Mouse (Mus musculus) myocyte (in vitro differentiated cells): ENCODE measurements around the gene Thbs2. TPM values are rescaled to one million over a fixed set of nuclear protein-coding genes. Genes with fewer than 3 reads are reported as not detected.

Experiments
- H3K27me3 ChIP-seq: one replicate; pipeline ENCODE4 v1.6.1; 2011; ENCODE audit not compliant: control insufficient read depth, insufficient read depth, insufficient read length
- H3K36me3 ChIP-seq: one replicate; pipeline ENCODE4 v1.6.1; 2011; ENCODE audit not compliant: control insufficient read depth, insufficient read depth
- H3K4me2 ChIP-seq: one replicate; pipeline ENCODE4 v1.6.1; 2011; ENCODE audit warnings: low read depth, control low read depth
- H3K4me3 ChIP-seq: one replicate; pipeline ENCODE4 v1.5.1; 2011; ENCODE audit warnings: mild to moderate bottlenecking, control low read depth, moderate library complexity
- H3K79me2 ChIP-seq: one replicate; pipeline ENCODE4 v1.6.1; 2011; ENCODE audit not compliant: control insufficient read depth, insufficient read depth
- H3ac ChIP-seq: one replicate; pipeline ENCODE4 v1.6.1; 2011; ENCODE audit not compliant: control insufficient read depth, insufficient read length
- CEBPB ChIP-seq: IDR thresholded peaks from 2 replicates; pipeline ENCODE4 v1.6.1; 2011; ENCODE audit warnings: mild to moderate bottlenecking, moderate library complexity; ENCODE audit not compliant: poor library complexity, insufficient read depth, severe bottlenecking
- E2F4 ChIP-seq: IDR thresholded peaks from one replicate; pipeline ENCODE4 v1.6.1; 2011; ENCODE audit warnings: mild to moderate bottlenecking, control low read depth, moderate library complexity; ENCODE audit not compliant: insufficient read depth
- MAX ChIP-seq: IDR thresholded peaks from one replicate; pipeline ENCODE4 v1.6.1; 2011; ENCODE audit warnings: low read depth, mild to moderate bottlenecking, control low read depth
- MYOD1 ChIP-seq, 3 experiments: IDR thresholded peaks; one replicate each; pipeline ENCODE4 v1.6.1; 2011; ENCODE audit warnings: control low read depth in 2 of 3, low read depth in 2 of 3, mild to moderate bottlenecking in 2 of 3, moderate library complexity in 1 of 3; ENCODE audit not compliant: insufficient read length in 2 of 3, control insufficient read depth in 1 of 3
- MYOG ChIP-seq, 3 experiments: IDR thresholded peaks; one replicate each; pipeline ENCODE4 v1.6.1; 2011; ENCODE audit warnings: control low read depth in 2 of 3, low read depth in 2 of 3, mild to moderate bottlenecking in 2 of 3; ENCODE audit not compliant: insufficient read length in 2 of 3, control insufficient read depth in 1 of 3, insufficient read depth in 1 of 3
- POLR2A ChIP-seq: IDR thresholded peaks from one replicate; pipeline ENCODE4 v1.6.1; 2011; ENCODE audit warnings: low read depth, mild to moderate bottlenecking, control low read depth, moderate library complexity; ENCODE audit not compliant: insufficient read length
- POLR2AphosphoS2 ChIP-seq: IDR thresholded peaks from one replicate; pipeline ENCODE4 v1.6.1; 2011; ENCODE audit warnings: low read depth, control low read depth; ENCODE audit not compliant: insufficient read length
- REST ChIP-seq: IDR thresholded peaks from one replicate; pipeline ENCODE4 v1.6.1; 2011; ENCODE audit warnings: mild to moderate bottlenecking, control low read depth, moderate library complexity; ENCODE audit not compliant: insufficient read depth, insufficient read length
- SRF ChIP-seq: IDR thresholded peaks from one replicate; pipeline ENCODE4 v1.6.1; 2011; ENCODE audit warnings: low read depth; ENCODE audit not compliant: control insufficient read depth, insufficient read length
- TCF12 ChIP-seq: IDR thresholded peaks from one replicate; pipeline ENCODE4 v1.6.1; 2011; ENCODE audit warnings: mild to moderate bottlenecking, control low read depth; ENCODE audit not compliant: poor library complexity, insufficient read depth, severe bottlenecking
- TCF3 ChIP-seq: IDR thresholded peaks from one replicate; pipeline ENCODE4 v1.6.1; 2011; ENCODE audit warnings: low read depth, control low read depth; ENCODE audit not compliant: insufficient read length
- USF1 ChIP-seq: IDR thresholded peaks from one replicate; pipeline ENCODE4 v1.6.1; 2011; ENCODE audit warnings: low read depth, mild to moderate bottlenecking, control low read depth, moderate library complexity
- polyA plus RNA-seq: library from polyadenylated mRNA; unstranded; fragments of >200 nt; fragmentation: generic; extraction: Trizol; gene quantifications from one replicate; pipeline ENCODE4 v1.2.1, GENCODE M21; 2012; ENCODE audit warnings: missing spikeins

The Thbs2 gene
- polyA plus RNA-seq, 1 experiment, result 15.7 TPM

GRCm38 (mm10) chr17:14718801-14719200 lies 24.8 kb upstream of the Thbs2 start:
- TF ChIP-seq MYOD1 (IDR thresholded peaks at IDR 0.05; ENCODE audit: control insufficient read depth in 1 of 3, insufficient read length in 2 of 3, low read depth in 2 of 3) (no peak), CEBPB (peak; percentile 100), TCF12 (peak; percentile 36)
- Histone ChIP-seq H3K79me2 (no peaks in the 10 kb centered on the region), H3ac (no peak overlapping the region), H3K4me2 (peak overlapping the region; percentile 51), H3K27me3 (no peaks in the 10 kb centered on the region), H3K36me3 (no peaks in the 10 kb centered on the region), H3K4me3 (no peak overlapping the region)

DNA sequence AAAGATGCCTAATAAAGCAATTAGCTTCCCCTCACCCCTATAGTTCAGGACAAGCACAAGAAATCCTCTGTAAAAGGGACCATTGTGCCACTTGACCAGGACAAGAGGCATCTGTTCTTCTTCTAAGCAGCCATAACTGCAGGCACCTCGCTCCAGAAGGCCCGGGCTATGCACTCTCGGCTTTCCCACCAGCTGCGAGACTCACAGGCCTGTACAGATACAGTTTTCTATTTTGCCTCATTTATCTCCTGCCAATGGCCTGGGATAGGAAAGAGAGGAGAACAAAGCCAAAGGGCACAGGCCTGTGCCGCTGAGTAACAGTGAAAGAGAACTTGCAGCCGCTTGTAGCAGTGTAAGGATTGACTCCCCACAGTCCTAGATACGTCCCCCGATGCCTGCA lies 20.7 kb upstream of the Thbs2 start:
- Histone ChIP-seq H3K36me3 (no peaks in the 10 kb centered on the region), H3K27me3 (no peaks in the 10 kb centered on the region), H3K4me2 (no peak overlapping the region), H3K79me2 (no peaks in the 10 kb centered on the region), H3K4me3 (no peak overlapping the region), H3ac (no peak overlapping the region)
- TF ChIP-seq E2F4 (no peak), MYOD1 (IDR thresholded peaks at IDR 0.05; ENCODE audit: control insufficient read depth in 1 of 3, insufficient read length in 2 of 3, low read depth in 2 of 3) (no peak), TCF3 (no peak), SRF (no peak), USF1 (no peak), POLR2A (no peak), CEBPB (no peak), TCF12 (no peak), POLR2AphosphoS2 (no peak), MAX (no peak), MYOG (IDR thresholded peaks at IDR 0.05; ENCODE audit: control insufficient read depth in 1 of 3, insufficient read depth in 1 of 3, insufficient read length in 2 of 3, low read depth in 2 of 3) (no peak), REST (no peak)

- Histone ChIP-seq H3K36me3 (no peaks in the 10 kb centered on the region), H3ac (no peak overlapping the region), H3K27me3 (no peaks in the 10 kb centered on the region), H3K79me2 (no peaks in the 10 kb centered on the region), H3K4me3 (no peak overlapping the region), H3K4me2 (no peak overlapping the region)
- TF ChIP-seq TCF3, result no peak
- no peak for TF ChIP-seq TCF12
- TF ChIP-seq REST, result no peak
- no peak for TF ChIP-seq USF1
- TF ChIP-seq SRF, result no peak
- TF ChIP-seq E2F4, result no peak
- no peak for TF ChIP-seq MYOG (IDR thresholded peaks at IDR 0.05; ENCODE audit: control insufficient read depth in 1 of 3, insufficient read depth in 1 of 3, insufficient read length in 2 of 3, low read depth in 2 of 3)
- no peak for TF ChIP-seq POLR2A
- no peak for TF ChIP-seq MYOD1 (IDR thresholded peaks at IDR 0.05; ENCODE audit: control insufficient read depth in 1 of 3, insufficient read length in 2 of 3, low read depth in 2 of 3)
- no peak for TF ChIP-seq POLR2AphosphoS2
- no peak for TF ChIP-seq CEBPB
- TF ChIP-seq MAX, result no peak
These were observed 20.3 kb upstream of the Thbs2 start for GRCm38 (mm10) chr17:14714374-14714773.

DNA sequence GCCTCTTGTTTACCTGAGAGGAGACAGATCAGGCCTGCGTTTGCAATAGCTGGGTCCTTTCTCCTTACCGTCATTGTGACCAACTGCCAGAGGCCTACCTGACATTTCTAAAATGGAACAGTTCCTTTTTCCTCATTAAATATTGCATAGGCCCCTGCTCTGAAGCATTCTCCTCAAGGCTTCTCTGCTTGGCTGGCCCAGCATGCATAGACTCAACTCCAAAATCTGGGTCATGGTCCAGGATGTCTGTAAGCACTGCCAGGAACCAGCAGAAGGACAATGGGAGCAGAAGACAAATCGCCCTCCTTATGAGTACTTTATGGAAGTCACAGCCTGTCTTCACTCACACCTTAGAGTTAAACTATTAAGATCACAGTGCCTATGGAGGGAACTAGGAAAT lies 17.7 kb upstream of the Thbs2 start:
- H3K4me2 ChIP-seq, result no peak overlapping the region
- no peak overlapping the region for H3K4me3 ChIP-seq
- TF ChIP-seq POLR2A, result no peak
- no peak for TF ChIP-seq REST
- TF ChIP-seq MYOG (IDR thresholded peaks at IDR 0.05; ENCODE audit: control insufficient read depth in 1 of 3, insufficient read depth in 1 of 3, insufficient read length in 2 of 3, low read depth in 2 of 3), result no peak
- H3ac ChIP-seq, result no peak overlapping the region
- H3K79me2 ChIP-seq, result no peaks in the 10 kb centered on the region
- H3K36me3 ChIP-seq, result no peaks in the 10 kb centered on the region
- H3K27me3 ChIP-seq, result no peaks in the 10 kb centered on the region

- Histone ChIP-seq H3K36me3 (no peaks in the 10 kb centered on the region), H3K4me2 (no peak overlapping the region), H3K79me2 (no peaks in the 10 kb centered on the region), H3K27me3 (no peaks in the 10 kb centered on the region), H3ac (no peak overlapping the region), H3K4me3 (no peak overlapping the region)
- TF ChIP-seq POLR2A (no peak), MAX (no peak), POLR2AphosphoS2 (no peak)
These were observed 17.0 kb upstream of the Thbs2 start for GRCm38 (mm10) chr17:14711032-14711431.

GRCm38 (mm10) chr17:14706066-14706465 lies 12.0 kb upstream of the Thbs2 start:
- Histone ChIP-seq H3K36me3 (no peaks in the 10 kb centered on the region), H3K4me3 (no peak overlapping the region), H3K4me2 (no peak overlapping the region), H3ac (no peak overlapping the region), H3K27me3 (no peaks in the 10 kb centered on the region), H3K79me2 (no peaks in the 10 kb centered on the region)
- TF ChIP-seq TCF12 (no peak), REST (no peak), USF1 (no peak), SRF (no peak), E2F4 (no peak), MYOD1 (IDR thresholded peaks at IDR 0.05; ENCODE audit: control insufficient read depth in 1 of 3, insufficient read length in 2 of 3, low read depth in 2 of 3) (no peak), POLR2AphosphoS2 (no peak), MYOG (IDR thresholded peaks at IDR 0.05; ENCODE audit: control insufficient read depth in 1 of 3, insufficient read depth in 1 of 3, insufficient read length in 2 of 3, low read depth in 2 of 3) (no peak), POLR2A (no peak), MAX (no peak), TCF3 (no peak), CEBPB (no peak)
